Mouse (Mus musculus): ENCODE results near the gene Scn9a. TPM values are rescaled to one million over a fixed set of nuclear protein-coding genes. Genes with fewer than 3 reads are reported as not detected.

Scn9a gene
- total RNA-seq (2015; ENCODE audit: low replicate concordance) (not detected in 2 replicates), total RNA-seq (2017; ENCODE audit: low replicate concordance) (0.09 TPM in 1 of 2 replicates, not detected in the other)

DNA sequence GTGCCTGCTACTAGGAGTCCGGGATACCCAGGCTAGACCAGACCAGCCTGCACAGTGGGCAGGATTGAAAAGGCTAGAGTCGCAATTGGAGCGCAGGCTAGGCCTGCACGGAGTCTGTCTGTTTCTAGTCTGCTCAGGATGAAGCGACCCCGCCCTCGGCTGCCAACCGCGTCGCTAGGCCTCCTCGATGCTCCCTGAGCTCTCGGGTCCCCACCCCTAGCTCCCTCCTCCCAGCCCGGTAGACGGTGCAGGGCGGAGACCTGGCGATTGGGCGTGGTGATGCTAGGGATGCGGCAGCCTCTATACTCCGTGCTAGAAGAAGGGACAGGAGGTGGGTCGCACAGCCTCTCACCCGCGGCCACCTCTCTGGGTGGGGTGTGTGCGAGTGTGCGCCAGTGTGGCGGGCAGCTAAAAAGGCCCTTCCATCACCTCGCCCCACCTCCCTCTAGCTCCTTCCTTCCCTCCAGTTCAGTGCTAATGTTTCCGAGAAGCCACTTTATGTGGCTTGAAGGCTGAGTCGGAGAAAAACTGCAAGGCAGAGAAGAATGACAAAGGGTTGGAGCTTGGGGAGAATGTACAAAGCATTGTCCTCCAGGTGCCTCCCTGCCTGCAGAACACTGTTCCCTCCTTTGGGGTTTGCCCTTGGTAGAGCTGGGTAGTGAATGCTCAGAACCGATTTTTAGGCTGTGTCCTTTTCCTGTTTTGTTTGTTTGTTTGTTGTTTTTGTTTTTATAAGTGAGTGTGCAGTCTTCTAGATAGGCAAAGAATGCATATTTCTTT lies at the start of gene Scn9a:
Gene Scn9a (minus strand): TSS at position 383 of the 780 bp plus-strand sequence.
- no peak for ATAC-seq (replicated peaks; ENCODE audit: low FRiP score, poor library complexity, severe bottlenecking)

DNA sequence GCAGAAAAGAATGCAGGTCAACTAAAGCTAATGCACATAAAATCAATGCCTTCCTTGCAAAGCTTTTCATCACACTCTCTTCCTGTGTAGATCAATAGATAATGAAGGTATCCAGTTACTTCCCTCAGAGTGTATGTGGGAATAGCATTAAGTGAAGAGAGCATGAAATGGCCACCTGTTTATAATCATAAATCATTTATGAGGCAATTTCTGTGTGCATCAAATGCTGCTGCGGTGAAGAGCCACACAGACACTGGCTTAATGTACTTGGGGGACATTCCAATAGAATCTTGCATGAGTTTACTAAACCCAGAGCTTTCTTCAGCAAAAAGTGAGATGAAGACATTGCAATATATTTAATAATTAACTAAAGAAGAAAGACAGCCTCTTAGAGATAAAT lies 27.2 kb upstream of the Scn9a start:
- ATAC-seq (replicated peaks; ENCODE audit: low FRiP score, poor library complexity, severe bottlenecking) = no peak

DNA sequence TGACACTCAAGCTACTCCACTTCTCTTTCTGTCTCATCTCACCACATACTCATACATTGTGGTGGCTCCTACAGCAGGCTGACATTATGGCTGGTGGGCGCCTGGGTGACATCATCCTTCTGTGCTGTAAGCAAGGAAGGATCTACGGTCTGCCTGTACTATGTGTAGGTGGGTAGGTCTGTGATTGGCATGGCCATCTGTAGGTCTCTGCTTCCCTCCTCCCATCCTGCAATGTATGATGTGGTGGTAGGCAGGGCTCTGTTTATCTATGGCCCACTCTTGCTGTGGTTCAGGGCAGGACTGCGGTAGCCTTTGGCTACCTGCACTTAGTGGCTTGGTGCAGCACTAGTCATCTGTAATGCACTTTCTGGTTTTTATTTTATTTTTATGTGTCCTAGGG lies 21.7 kb upstream of the Scn9a start:
- ATAC-seq (replicated peaks; ENCODE audit: low FRiP score, poor library complexity, severe bottlenecking) = no peak

DNA sequence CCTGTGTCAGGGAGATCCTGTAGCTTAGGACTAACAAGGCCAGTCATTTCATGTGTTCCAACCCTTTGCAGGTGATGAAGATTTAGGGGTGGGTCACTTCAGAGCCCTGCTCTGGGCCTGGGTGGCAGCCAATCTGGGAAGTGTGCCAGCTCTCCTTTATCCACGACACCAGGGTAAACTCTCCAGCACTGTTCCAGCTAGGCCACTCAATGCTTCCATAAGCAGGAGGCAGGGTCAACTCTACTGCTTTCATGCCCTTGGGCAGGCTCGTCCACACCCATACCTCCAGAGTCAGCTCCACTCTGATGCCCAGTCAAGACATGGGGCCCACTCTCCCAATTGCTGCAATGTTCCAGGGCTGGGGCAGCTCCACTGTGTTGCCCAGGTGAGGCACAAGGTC lies 20.7 kb upstream of the Scn9a start:
- ATAC-seq (replicated peaks; ENCODE audit: low FRiP score, poor library complexity, severe bottlenecking) = no peak

DNA sequence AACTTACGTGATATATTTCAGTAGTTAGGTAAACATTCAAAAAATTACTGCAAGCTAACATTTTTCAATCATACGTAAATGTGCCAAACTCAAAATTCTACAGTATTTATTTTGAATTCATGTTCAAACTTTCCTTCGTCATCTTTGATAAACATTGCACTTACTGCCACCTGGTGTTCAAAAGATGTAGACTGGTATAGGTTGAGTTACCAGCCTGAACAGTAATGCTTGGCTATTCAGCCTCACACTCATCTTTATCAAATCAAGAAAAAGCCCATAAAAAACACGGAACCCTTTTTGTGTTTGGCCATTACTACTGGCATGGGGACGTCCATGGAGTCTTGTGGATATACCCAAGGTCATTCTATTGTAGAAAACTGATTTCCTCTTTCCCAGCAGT lies 9.6 kb upstream of the Scn9a start:
- no peak for ATAC-seq (replicated peaks; ENCODE audit: low FRiP score, poor library complexity, severe bottlenecking)

DNA sequence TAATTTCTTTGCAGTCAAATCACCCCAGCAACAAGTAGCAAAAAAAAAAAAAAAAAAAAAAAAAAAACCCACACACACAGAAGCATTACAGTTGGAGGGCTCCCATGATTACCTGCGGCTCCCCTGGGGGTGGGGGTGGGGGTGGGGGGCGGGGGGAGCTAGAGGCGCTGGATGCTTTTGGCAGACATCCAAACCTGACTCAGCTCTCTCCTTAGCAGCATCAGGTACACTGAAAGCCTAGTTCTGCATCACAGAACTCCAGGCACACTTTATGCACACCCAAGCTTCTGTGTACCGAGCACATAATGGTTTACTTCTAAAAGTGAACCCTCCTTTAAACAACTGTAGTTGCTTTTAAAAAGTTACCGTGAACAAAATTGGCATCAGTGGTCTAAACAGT lies 2.0 kb downstream of the Scn9a start:
- ATAC-seq (replicated peaks; ENCODE audit: low FRiP score, poor library complexity, severe bottlenecking) = no peak

DNA sequence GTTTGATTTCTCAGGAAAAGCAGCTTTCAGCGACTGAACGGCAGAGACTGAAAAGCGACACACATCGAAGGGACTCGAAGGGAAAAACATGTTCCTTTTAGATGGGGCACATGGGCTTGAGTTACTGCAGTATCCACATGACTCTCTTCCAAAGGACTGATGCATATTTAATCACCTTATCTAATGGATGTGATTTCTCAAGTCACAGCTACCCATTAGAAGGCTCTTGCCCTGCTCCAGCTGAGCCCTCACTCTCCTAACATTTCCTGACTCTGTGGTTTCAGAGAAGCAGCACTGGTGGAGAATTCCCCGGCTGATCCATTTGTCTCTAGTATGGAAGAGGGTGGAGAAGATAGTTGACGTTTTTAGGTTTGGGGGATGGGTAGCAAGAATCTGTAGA lies 23.7 kb downstream of the Scn9a start:
- ATAC-seq (replicated peaks; ENCODE audit: low FRiP score, poor library complexity, severe bottlenecking) = no peak

DNA sequence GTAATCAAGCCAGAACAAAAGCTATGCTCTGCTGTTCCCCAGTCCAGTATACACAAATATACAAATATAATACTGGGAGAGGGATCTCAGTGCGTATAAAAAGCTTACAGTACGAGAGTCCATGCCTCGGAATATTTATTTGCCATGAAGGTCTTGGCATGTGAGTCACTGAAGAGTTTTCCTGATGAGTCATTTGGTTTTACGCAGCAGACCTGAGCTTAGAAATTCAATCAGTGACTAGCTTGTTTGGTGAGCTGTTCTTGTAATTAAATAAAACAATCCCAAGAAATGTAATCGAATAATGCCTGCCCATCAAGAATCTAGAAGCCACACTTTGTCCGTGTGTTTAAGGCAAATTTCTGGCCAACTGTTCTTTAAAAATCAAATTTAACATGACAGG lies 37.4 kb downstream of the Scn9a start:
- ATAC-seq (replicated peaks; ENCODE audit: low FRiP score, poor library complexity, severe bottlenecking) = no peak

DNA sequence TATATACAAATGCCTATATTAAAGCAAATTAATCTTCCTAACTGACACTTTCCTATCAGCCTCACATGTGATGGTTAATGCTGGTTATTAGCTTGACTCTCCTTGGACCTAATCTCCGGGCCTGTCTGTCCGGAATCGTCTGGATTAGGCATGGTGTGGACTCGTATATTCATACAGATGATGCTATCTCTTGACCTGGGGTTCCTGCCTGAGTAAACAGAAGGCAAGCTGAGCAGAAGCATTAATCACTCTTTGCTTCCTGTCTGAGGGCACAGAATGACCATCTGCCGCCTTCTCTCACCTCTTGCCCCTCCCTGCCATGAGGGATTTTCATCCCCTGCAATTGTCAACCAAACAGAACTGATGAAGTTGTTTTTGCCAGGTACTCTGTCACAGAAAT lies 38.6 kb downstream of the Scn9a start:
- ATAC-seq (replicated peaks; ENCODE audit: low FRiP score, poor library complexity, severe bottlenecking) = no peak

DNA sequence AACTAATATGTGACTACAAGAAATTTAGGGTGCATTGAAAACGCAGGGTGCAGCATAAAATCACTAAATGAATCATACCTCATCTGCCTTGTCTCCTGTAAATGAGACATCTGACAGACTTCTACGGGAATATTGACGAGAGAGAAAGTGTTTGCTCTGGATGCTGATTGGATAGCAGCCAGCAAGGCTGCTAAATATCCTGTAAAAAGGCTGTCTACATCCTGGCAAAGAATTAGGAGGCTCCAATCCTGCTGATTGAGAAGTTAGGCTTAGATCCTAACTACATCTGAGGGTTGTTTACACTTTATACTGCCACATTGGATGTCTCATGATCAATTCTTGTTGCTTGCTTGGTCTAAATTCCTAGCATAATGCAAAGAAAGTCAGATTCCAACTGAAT lies 44.6 kb downstream of the Scn9a start:
- no peak for ATAC-seq (replicated peaks; ENCODE audit: low FRiP score, poor library complexity, severe bottlenecking)

DNA sequence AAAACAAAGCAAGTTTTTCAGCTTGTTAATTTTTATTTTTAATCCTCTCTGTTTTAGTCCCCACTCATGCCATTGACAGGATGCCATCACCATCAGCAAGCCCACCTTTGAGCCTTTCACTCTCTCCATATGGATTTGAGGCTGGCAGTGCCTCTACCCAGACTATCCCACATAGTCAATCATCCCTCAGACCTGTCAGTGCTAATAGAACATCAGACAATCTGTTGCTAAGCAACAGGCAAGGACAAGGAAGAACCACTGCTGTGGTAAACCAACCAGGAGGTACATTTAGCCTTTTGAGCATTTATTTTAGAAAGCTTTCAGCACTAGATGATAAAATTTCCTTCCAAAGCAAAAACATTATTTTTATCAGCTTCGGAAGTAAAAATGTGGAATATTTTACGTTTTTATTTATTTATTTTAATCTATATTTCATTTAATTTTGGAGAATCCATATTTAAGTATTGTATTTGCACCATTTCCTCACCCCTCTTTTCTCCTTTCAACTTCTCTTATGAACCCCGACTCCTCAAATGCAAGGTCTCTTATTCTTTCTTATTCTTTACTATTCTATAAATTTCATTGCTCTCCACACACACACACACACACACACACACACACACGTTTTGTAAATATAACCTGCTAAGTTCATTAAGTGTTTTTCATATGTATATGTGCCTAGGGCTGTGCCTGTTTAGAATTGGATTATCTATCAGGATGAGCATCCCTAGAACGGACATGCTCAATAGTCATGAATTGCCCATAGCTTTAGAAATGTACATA lies 54.5 kb downstream of the Scn9a start:
- no peak for ATAC-seq (replicated peaks; ENCODE audit: low FRiP score, poor library complexity, severe bottlenecking)

DNA sequence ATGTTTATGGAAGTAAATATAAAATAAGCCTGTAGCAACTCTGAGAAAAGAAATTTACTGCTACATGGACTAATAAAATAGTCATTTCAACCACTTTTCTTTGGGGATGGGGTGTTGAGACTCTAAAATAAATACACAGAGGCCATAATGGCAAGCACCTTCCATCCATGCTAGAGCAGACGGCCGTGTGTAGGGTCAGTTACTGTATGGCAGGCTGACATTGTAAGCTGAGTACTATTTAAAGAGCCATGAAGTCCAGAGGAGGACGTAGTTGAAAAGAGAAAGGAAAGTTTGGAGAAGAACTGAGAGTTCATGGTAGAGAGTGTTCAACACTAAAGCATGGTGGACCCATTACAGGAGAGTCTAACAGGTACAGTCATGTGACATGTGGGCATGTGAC lies 86.5 kb downstream of the Scn9a start:
- ATAC-seq (replicated peaks; ENCODE audit: low FRiP score, poor library complexity, severe bottlenecking) = no peak

DNA sequence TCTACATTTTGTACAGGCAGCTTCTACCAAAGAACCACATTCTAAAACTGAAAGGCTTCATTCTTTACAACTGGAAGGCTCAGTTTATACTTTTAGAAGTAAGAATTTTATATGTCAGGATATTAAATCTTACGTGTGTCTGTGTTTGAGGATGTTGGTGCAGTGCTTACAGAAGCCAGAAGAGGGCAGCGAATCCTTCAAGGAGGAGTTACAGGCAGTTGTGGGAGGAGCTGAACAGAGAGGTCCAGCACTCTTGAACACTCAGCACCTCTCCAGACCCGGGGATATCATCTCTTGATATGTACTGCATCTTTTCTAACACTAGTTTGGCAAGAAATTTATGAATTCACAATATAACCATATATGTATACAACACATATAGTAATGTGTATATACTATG lies 114.8 kb downstream of the Scn9a start:
- no peak for ATAC-seq (replicated peaks; ENCODE audit: low FRiP score, poor library complexity, severe bottlenecking)

DNA sequence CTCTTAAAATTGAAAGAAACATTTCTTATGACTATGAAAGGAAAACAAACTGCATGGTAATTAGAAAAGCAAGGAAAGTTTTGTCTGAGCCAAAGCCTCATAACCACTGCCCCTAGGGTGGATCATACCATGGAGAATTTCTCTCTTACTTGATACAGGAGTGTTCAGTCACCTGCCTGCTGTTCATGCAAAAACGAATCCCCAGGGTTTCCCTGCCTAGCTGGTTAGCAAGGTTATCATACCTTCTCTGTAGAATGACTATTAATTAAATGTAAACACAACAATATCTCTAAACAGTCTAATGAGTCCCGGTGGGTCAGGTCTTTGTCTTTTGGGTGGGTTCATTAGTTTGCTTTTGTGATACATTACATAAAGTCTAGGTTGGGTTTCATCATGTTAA lies 123.3 kb downstream of the Scn9a start:
- ATAC-seq (replicated peaks; ENCODE audit: low FRiP score, poor library complexity, severe bottlenecking) = no peak

DNA sequence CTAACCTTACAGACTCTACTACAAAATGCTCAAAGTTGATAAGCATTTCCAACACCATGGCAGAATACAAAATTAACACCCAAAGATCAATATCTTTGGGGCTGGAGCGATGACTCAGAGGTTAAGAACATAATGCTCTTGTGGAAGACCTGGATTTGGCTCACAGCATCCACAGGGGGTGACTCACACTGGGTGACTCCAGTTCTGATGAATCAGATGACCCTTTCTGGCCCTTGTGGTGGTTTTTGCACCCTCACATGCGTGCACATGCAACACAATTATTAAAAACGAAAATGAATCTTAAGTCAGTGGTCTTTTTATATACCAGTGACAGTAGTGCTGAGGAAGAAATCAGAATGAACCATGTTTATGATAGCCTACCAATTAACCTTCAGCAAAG lies 126.7 kb downstream of the Scn9a start:
- no peak for ATAC-seq (replicated peaks; ENCODE audit: low FRiP score, poor library complexity, severe bottlenecking)

DNA sequence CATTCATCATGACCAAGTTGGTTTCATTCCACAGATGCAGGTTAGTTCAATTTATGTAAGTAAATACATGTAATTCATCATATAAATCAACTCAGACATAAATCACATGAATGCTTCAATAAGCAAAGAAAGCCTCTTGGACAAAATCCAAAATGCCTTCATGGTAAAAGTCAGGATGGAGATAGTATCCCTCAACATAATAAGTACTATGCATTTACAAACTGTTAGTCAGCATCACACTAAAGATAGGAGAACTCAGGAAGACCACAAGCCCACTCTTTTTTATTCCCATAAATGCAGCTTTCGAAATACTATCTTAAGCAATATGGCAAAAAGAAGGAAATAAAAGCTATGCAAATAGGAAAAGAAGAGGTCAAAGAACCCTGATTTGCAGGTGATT lies 127.1 kb downstream of the Scn9a start:
- no peak for ATAC-seq (replicated peaks; ENCODE audit: low FRiP score, poor library complexity, severe bottlenecking)

DNA sequence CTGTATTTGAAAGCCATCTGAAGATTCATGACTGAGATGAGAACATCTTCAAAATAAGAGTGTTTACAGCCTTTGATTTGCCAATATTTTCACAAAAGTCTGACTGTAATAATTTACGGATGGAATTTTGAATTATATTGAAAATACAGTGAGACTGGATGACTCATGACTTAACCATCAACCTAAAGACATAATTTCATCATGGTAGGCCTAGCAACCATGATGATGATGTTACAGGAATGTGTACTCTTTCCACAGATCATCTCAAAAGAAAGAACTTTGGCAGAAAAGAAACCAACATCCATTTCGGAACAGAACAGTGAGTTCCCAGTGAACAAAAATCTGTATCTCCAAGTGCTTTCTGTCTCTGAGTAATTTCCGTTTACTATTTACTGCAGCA lies 132.6 kb downstream of the Scn9a start:
- ATAC-seq (replicated peaks; ENCODE audit: low FRiP score, poor library complexity, severe bottlenecking) = no peak

DNA sequence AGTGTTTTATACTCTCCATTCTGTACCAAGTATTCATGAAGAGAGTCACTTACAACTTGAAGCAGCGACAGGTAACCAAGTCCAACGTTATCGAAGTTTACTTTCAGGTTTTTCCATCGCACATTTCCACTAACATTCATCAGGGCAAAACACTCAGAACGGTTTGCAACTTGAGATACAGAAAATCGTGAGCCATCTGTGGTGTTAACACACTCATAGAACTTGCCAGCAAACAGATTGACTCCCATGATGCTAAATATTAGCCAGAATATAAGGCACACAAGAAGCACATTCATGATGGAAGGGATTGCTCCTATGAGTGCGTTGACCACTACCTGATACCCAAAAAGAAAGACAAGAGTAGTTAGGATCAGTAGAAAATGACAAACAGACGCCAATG lies 140.2 kb downstream of the Scn9a start:
- no peak for ATAC-seq (replicated peaks; ENCODE audit: low FRiP score, poor library complexity, severe bottlenecking)

DNA sequence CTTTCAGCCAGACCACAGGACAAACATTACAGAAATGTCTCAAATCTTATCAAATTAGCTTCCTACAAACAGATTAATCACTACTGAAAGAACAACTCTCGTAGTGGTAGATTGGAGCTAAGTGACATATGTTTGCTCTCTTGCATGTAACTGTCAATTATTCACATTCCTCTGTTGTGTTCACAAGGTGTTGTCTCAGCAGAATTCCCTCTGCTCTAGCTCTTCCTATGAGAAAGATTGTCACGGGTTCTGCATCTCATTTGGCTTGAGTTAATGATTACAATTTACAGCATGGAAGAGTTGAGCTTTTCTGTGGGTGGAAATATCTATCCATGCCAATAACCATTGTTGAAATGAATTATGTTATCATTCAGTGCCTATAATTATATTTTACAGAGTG lies 156.4 kb downstream of the Scn9a start:
- ATAC-seq (replicated peaks; ENCODE audit: low FRiP score, poor library complexity, severe bottlenecking) = no peak

DNA sequence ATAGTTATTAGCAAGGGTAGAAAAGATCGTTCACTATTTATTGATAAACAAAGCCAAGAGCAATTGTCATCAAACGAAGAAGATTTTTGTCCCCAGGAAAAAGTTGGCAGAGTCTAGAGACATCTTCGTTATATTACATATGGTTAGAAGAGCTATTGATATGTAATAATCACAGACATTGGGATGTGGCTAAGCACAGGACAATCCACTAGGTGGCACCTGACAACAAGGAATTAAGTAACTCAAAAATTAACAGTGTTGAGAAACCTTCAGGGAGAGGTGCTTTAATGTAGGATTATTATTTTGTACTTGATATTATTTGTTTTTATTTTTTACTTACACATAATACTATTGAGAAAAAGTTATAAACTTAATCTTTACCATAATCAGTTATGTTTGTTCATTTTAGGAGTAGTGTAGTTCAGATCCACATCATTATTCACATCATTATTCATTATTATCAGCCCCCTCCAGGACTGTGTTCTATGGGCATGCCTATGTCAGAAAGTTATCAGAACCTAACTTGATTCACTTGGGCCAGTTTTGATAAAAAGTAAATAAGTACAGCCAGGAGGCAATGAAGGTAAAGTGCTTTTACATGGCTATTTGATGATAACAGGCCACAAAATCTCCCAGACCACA lies 161.5 kb downstream of the Scn9a start:
- no peak for ATAC-seq (replicated peaks; ENCODE audit: low FRiP score, poor library complexity, severe bottlenecking)

DNA sequence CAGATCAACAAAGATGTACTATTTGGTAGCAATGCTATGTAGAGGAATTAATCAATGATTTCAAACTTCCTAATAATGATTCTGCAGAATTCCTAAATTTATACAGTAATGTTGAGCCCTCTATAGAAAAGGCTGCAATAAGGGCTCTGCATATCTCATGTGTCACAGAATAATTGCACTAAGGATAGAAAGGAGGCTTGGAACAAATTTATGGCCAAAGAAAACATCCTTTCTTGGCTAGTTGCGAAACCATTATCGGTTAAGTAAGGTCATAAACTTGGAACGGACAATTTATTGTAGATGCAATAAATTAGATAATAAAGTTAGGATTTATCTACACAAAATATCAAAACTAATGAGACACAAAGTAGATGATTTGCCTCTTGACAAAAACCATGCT lies 169.3 kb downstream of the Scn9a start:
- ATAC-seq (replicated peaks; ENCODE audit: low FRiP score, poor library complexity, severe bottlenecking) = no peak
